Mouse (Mus musculus) hindbrain, postnatal 0 days (tissue): Measurements from ENCODE around the gene Pwwp2b. TPM values are rescaled to one million over a fixed set of nuclear protein-coding genes. Genes with fewer than 3 reads are reported as not detected.
A peak's percentile ranks its signal among the peaks of the same experiment; 100 is the strongest.

Experiments
- ATAC-seq: fragments of 200-750 bp; cut with Nextera tagmentation; 2 replicates; pipeline ENCODE4 v1.8.0; 2017; ENCODE audit warnings: mild to moderate bottlenecking, moderate TSS enrichment, moderate library complexity
- DNase-seq: peaks from one replicate; pipeline ENCODE4 v3.0.0-alpha.2; 2015; ENCODE audit warnings: low spot score
- H3K27ac ChIP-seq: fragments of 300-500 bp; sonication (generic); 2 replicates; pipeline ENCODE4 v1.5.1; 2014; ENCODE audit warnings: mild to moderate bottlenecking
- H3K27me3 ChIP-seq: fragments of 300-500 bp; sonication (generic); 2 replicates; pipeline ENCODE4 v1.6.1; 2014; ENCODE audit warnings: low read length, mixed read lengths; ENCODE audit not compliant: insufficient read depth
- H3K36me3 ChIP-seq: fragments of 300-500 bp; sonication (generic); 2 replicates; pipeline ENCODE4 v1.6.1; 2014; ENCODE audit warnings: low read length, mixed read lengths; ENCODE audit not compliant: insufficient read depth
- H3K4me1 ChIP-seq: fragments of 300-500 bp; sonication (generic); 2 replicates; pipeline ENCODE4 v1.6.1; 2014; ENCODE audit warnings: antibody characterized with exemption, low read length, mixed read lengths; ENCODE audit not compliant: insufficient read depth
- H3K4me2 ChIP-seq: fragments of 300-500 bp; sonication (generic); 2 replicates; pipeline ENCODE4 v1.6.1; 2014; ENCODE audit warnings: low read depth, mild to moderate bottlenecking, low read length, moderate library complexity, mixed read lengths
- H3K4me3 ChIP-seq: fragments of 300-500 bp; sonication (generic); 2 replicates; pipeline ENCODE4 v1.5.1; 2014; ENCODE audit warnings: low read length
- H3K9ac ChIP-seq: fragments of 300-500 bp; sonication (generic); replicated peaks from 2 replicates; pipeline ENCODE4 v1.6.1; 2014; ENCODE audit warnings: mild to moderate bottlenecking, low read length, moderate library complexity, mixed read lengths
- H3K9me3 ChIP-seq: fragments of 300-500 bp; sonication (generic); 2 replicates; pipeline ENCODE4 v1.6.1; 2016; ENCODE audit warnings: low read length, mixed read lengths
- CTCF ChIP-seq: IDR thresholded peaks from 2 replicates; pipeline ENCODE4 v1.5.1; 2016; ENCODE audit warnings: antibody characterized with exemption, control low read depth, low read depth
- WGBS: fragments of 180-500 bp; shearing (Covaris S2); extraction: QIAGEN DNeasy Blood & Tissue Kit; methylation state at CpG from one replicate; pipeline ENCODE4 v1.1.7; 2014; 5-methylcytosine and 5-hydroxymethylcytosine counted together
- polyA plus RNA-seq: library from polyadenylated mRNA; unstranded; fragments of >200 nt; fragmentation: Nextera tagmentation; extraction: Ambion mirVana; gene quantifications from 2 replicates; pipeline ENCODE4 v1.2.1, GENCODE M21; 2015
- total RNA-seq: library from RNA; depleted of rRNA; stranded (reverse); fragments of >200 nt; gene quantifications from 2 replicates; pipeline ENCODE4 v1.2.3, GENCODE M21; 2014; rRNA removed

Pwwp2b gene
- total RNA-seq, result 6.6 and 6.7 TPM in 2 replicates
- 4.0 and 4.8 TPM in 2 replicates for polyA plus RNA-seq

GRCm38 (mm10) chr7:139247881-139248614 lies at the start of gene Pwwp2b:
Gene Pwwp2b, plus strand, starts transcription at chr7:139248482.
- 0% methylated on average over 60 of the region's 72 CpGs for WGBS
- H3K27me3 ChIP-seq, result no peaks in the 10 kb centered on the region

GRCm38 (mm10) chr7:139200108-139200507 lies 48.2 kb upstream of the Pwwp2b start:
- H3K9me3 ChIP-seq, result no peaks in the 10 kb centered on the region
- no peaks in the 10 kb centered on the region for H3K27me3 ChIP-seq
- H3K36me3 ChIP-seq, result no peaks in the 10 kb centered on the region
- peak; percentile 67; the same call in 1 of the 2 replicates for ATAC-seq
- no peak overlapping the region for H3K27ac ChIP-seq
- no peaks in the 10 kb centered on the region for H3K4me1 ChIP-seq
- TF ChIP-seq CTCF, result peak; percentile 90
- H3K4me2 ChIP-seq, result no peak overlapping the region
- DNase-seq, result peak; percentile 89
- no peak overlapping the region for H3K4me3 ChIP-seq
- 25% methylated on average over 7 of the region's 7 CpGs for WGBS
- no peak overlapping the region for H3K9ac ChIP-seq

More at GRCm38 (mm10) chr7:139247881-139248614, at the start of gene Pwwp2b:
- Histone ChIP-seq H3K9me3 (no peaks in the 10 kb centered on the region), H3K27ac (peak within 1 kb of the TSS; percentile 58; the same call in 1 of the 2 replicates), H3K4me2 (peak within 1 kb of the TSS; percentile 98), H3K4me3 (peak within 1 kb of the TSS; percentile 62), H3K4me1 (peaks cover 27% of the 10 kb centered on the region; the same call in 1 of the 2 replicates), H3K9ac (peak within 1 kb of the TSS; percentile 63), H3K36me3 (no peaks in the 10 kb centered on the region)
- ATAC-seq (peak; percentile 63), DNase-seq (peak; percentile 79)
- TF ChIP-seq CTCF, result no peak

DNA sequence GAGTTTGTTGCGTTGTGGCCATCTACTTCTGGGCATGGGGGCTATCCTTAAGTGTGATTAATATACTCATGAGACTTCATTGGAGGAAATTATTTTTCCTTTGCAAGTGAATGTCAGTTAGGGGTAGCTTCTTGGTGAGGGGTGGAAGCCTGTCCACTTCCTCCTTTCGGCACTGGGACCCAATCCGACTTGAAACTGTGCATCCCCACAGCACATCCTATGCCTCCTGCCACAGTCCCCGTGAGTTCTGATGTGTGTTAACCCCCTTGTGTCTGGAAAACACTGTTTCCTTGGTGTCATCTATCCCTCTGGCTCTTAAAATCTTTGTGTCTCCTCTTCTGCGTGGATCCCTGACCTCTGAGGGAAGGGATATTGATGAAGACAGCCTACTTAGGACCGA lies 47.1 kb upstream of the Pwwp2b start:
- no peak for DNase-seq
- Histone ChIP-seq H3K27me3 (no peaks in the 10 kb centered on the region), H3K9ac (no peak overlapping the region), H3K4me3 (no peak overlapping the region), H3K4me1 (no peaks in the 10 kb centered on the region), H3K27ac (no peak overlapping the region), H3K9me3 (no peaks in the 10 kb centered on the region), H3K36me3 (no peaks in the 10 kb centered on the region), H3K4me2 (no peak overlapping the region)
- TF ChIP-seq CTCF, result no peak
- 64% methylated on average over 6 of the region's 6 CpGs for WGBS
- ATAC-seq, result no peak

DNA sequence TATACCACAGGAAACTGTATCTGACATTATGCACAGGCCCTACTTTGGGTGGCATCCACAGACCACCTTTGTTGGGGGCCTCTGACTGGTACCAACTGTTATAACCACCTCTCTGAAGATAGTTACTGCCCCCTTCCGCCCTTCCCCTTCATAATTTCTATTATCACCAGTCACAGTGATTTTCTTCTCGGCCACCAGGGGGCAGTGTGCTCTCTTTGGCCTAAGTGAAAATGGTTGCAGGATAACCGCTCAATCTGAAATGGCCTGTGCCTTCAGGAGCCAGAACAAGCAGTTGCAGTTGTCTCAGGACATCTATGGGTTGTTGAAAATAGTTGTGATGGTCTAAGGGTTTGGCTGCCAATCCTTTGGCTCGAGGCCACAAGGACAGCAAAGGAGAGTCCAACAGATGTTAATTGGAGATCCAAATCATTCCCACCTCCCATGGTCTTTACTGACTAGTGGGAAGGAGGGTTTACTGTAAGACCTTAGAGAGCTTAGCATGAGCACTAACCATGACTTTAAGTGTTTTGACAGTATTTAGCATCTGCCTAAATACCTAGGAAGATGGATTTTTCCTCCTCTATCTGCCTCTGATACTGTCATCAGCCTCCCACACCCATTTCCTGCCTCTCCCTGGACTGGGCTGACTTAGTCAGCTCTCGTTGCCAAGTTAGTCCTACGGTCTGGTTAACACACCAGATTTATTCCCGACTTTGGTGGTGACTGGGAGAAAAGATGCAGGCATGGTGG lies 40.1 kb upstream of the Pwwp2b start:
- no peak for ATAC-seq
- no peak overlapping the region for H3K4me3 ChIP-seq
- TF ChIP-seq CTCF, result peak; percentile 96
- no peaks in the 10 kb centered on the region for H3K27me3 ChIP-seq
- H3K4me1 ChIP-seq, result 0 out of 2 replicates have a peak, but pooled peaks cover 5% of the 10 kb centered on the region
- H3K9me3 ChIP-seq, result no peaks in the 10 kb centered on the region
- H3K4me2 ChIP-seq, result no peak overlapping the region
- H3K9ac ChIP-seq, result no peak overlapping the region
- no peaks in the 10 kb centered on the region for H3K36me3 ChIP-seq
- WGBS, result 34% methylated on average over 7 of the region's 7 CpGs
- DNase-seq, result peak; percentile 82
- no peak overlapping the region for H3K27ac ChIP-seq

DNA sequence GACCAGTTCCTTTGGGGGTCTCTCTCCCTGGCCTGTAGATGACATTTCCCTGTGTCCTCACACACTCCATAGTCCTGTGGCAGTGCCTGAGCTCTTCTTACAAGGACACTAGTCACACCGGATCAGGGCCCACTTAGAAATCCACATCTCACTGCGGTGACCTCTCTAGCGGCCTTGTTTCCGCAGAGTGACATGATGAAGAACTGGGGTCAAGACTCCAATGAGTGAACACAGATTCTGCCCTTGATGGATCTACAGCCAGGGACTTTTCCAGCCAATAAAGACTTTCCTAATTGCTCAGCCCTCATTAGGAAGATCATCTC lies 39.5 kb upstream of the Pwwp2b start:
- Histone ChIP-seq H3K9me3 (no peaks in the 10 kb centered on the region), H3K4me2 (no peak overlapping the region), H3K27ac (no peak overlapping the region), H3K36me3 (no peaks in the 10 kb centered on the region), H3K4me3 (no peak overlapping the region), H3K9ac (no peak overlapping the region), H3K4me1 (peaks cover 5% of the 10 kb centered on the region; the same call in 1 of the 2 replicates), H3K27me3 (no peaks in the 10 kb centered on the region)
- 87% methylated on average over 4 of the region's 4 CpGs for WGBS
- DNase-seq (no peak), ATAC-seq (no peak)
- TF ChIP-seq CTCF, result no peak

DNA sequence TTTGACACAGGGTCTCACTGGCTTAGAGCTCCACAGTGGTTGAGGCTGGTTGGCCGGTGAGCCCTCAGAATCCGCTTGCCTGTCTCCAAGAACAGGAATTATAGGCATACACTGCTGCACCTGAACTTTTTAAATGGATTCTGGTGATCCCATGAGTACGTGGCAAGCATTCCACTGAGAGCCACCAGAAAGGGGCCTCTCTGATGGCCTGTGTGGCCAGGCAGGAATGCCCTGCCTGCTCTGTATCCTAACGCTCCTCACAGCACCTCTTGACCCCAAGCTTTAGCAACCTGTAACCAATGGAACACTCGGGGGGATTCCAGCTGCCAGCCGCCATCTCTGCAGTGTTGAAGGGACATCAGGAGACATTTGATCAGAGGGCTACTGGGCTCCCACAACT lies 36.5 kb upstream of the Pwwp2b start:
- Histone ChIP-seq H3K4me3 (no peak overlapping the region), H3K9ac (no peak overlapping the region), H3K4me1 (peaks cover 5% of the 10 kb centered on the region; the same call in 1 of the 2 replicates), H3K27me3 (no peaks in the 10 kb centered on the region), H3K4me2 (no peak overlapping the region), H3K9me3 (no peaks in the 10 kb centered on the region), H3K27ac (no peak overlapping the region), H3K36me3 (no peaks in the 10 kb centered on the region)
- TF ChIP-seq CTCF, result no peak
- no peak for ATAC-seq
- WGBS, result 86% methylated on average over 6 of the region's 6 CpGs
- no peak for DNase-seq
